Mouse (Mus musculus): ENCODE results near the gene Vwa2. TPM values are rescaled to one million over a fixed set of nuclear protein-coding genes. Genes with fewer than 3 reads are reported as not detected.

Vwa2 gene
- total RNA-seq, 2 experiments from 2014 or later, result not detected

GRCm38 (mm10) chr19:56944826-56945225, 70.8 kb downstream of the Vwa2 start:
- intact Hi-C loops (cut with DNase I), result loop anchor here (5.0 kb wide), 1 partner anchor 62 kb away; the partner anchor contains the start of gene Afap1l2
- DNase-seq, result no peak

DNA sequence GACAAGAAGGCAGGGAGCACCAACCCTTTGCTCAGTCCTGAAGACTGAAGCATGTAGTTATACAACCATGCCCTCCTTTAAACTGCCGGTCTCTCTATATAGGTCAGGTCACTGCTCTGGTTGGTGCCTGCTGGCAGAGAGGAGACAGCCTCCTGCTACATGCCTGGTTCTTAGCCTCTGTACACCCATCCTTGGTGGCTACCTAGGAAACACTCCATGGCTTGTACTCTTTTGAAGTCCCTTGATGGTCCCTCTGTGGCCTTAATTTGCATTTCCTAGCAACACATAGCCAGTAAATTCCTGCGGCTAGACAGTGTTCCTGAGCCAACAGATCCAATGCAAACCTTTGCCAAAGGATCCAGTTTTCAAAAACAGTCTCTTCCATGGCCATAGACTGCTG, 71.6 kb downstream of the Vwa2 start:
- no peak for DNase-seq
- intact Hi-C loops (cut with DNase I), result no loop called here

GRCm38 (mm10) chr19:56946277-56946676, 72.2 kb downstream of the Vwa2 start:
- intact Hi-C loops (cut with DNase I), result no loop called here
- no peak for DNase-seq

DNA sequence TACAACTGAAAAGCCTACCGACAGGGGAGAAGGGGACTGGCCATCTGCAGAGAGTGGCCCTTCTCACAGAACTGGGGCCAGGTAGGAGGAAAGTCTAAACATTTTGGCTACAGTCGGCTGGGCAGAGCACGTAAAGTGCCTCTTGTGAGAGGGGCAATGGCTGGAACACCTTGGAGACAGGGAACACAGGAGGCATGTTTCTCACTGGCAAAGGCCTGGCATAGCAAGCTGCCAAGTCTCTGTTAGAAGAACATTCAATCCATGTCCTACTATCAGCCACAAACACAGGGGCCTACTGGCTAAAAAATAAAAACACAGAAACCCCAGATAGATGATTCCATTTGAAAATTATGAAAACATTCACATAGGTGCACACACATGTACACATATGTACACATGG, 72.7 kb downstream of the Vwa2 start:
- no peak for DNase-seq
- intact Hi-C loops (cut with DNase I), result no loop called here

- intact Hi-C loops (cut with DNase I), result no loop called here
- no peak for DNase-seq
Observed at GRCm38 (mm10) chr19:56947971-56948610, 74.0 kb downstream of the Vwa2 start.

GRCm38 (mm10) chr19:56949868-56950267, 75.8 kb downstream of the Vwa2 start:
- intact Hi-C loops (cut with DNase I), result no loop called here
- no peak for DNase-seq

DNA sequence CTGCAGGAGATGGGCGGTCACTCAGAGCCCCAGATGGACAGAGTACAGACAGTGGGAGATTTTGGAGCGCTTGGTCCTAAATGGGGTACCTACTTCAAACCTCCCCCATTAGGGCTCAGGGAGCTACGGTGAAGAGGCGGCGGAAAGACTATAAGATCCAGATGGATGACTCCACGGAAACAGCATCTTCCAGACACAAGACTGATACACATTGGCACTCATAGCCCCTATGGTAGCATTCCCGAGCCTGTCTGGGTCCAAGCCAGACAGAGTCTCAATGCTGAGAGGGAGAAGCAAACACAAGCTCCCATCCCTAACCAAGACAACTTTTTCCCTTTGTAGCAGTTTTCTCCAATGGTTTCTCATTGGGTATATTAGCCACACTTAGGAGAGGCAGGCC, 76.8 kb downstream of the Vwa2 start:
- intact Hi-C loops (cut with DNase I), result no loop called here
- no peak for DNase-seq

- intact Hi-C loops (cut with DNase I), result no loop called here
- DNase-seq, result no peak
Observed at GRCm38 (mm10) chr19:56953856-56954255, 79.8 kb downstream of the Vwa2 start.

DNA sequence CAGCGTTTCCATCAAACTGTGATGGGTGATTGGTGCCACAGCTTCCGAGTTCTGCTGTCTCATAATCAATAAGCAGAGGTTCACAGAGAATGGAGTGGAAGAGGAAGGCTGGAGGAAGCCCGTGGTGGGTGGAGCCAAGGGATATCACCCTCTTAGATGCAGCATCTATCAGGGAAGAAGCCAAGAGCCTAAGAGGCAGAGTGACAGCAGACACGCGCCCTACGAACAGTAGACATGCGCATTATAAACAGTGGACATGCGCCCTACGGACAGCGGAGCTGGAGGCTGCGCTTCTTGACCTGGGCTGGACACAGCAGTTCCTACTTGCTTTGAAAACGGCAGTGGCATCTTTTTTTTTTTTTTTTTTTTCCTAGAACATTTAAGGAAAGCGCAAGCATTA, 80.8 kb downstream of the Vwa2 start:
- intact Hi-C loops (cut with DNase I), result no loop called here
- no peak for DNase-seq

- intact Hi-C loops (cut with DNase I), result no loop called here
- no peak for DNase-seq
Observed at GRCm38 (mm10) chr19:56955568-56956513, 81.8 kb downstream of the Vwa2 start.

GRCm38 (mm10) chr19:56958011-56958410, 84.0 kb downstream of the Vwa2 start:
- no peak for DNase-seq
- intact Hi-C loops (cut with DNase I), result no loop called here

DNA sequence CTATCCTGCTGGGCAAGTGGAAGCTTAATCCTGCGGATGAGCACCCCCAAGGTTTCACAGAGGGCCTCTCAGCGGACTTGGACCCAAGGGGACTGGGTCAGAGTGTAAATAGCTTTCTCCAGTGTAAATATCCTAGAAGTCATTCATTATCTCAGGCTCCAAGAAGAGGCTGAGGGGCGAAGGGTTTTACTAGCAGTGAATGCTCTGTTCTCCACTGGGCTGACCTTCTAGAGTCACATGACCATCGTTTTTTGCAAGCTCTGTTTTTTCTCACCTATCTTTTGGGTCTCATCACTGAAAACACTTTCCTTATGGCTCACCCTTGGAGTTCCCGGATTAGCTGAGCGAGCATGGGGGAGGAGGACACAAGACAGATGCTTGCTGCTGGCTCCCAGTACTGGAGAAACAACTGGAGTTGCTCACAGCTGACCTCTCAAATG, 84.6 kb downstream of the Vwa2 start:
- intact Hi-C loops (cut with DNase I), result no loop called here
- peak in 1 of 2 experiments; percentile 40 for DNase-seq

DNA sequence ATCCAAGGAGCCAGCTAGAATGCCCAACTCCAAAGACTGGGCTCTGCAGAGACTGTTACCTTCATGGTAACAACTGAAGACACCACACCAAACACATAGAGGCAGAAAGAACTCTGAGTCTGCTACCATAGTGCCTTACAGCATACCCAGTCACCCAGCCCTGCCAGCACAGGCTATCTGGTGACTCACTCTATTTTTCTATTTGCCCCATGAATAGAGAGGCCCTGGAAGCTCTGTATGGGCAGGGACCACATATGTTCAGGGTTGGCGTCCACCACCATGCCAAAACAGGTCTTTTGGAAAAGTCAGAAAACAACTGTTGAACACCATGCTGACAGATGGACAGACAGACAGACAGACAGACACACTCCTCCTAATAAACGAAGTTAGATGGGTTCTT, 85.0 kb downstream of the Vwa2 start:
- intact Hi-C loops (cut with DNase I), result no loop called here
- DNase-seq, result no peak

DNA sequence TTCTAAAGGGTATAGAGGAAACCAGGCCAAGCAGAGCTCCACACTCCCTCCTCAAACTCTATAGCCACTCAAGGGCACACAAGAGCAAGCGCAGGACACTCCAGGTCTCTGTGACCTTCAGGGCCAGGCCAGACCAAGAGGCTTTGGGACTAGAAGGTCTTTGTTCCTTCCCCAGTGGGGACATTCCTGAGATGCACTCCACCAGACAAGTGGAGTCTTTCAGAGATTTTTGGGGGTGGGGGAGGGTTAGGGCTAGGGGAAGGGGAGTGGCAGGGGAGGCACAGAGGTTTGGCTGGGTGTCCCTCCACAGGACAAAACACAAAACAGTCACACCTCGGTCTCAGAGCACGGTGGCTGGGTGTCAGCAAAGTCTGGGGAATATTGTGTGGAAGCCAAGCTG, 85.6 kb downstream of the Vwa2 start:
- no peak for DNase-seq
- intact Hi-C loops (cut with DNase I), result no loop called here

Other genes starting within 250 kb of the Vwa2 start
- gene Adrb1, start 152.1 kb upstream of the Vwa2 start, total RNA-seq (2021), result 10 to 100 TPM; 23.2 to 24.2 TPM
- 10 to 100 TPM; 26.1 to 26.5 TPM for gene Ccdc186, start 52.1 kb upstream of the Vwa2 start, total RNA-seq (2021)
- gene Tdrd1, start 48.0 kb upstream of the Vwa2 start, total RNA-seq (2021), result under 1 TPM in 1 of 2 experiments, not detected in 1; 0.05 TPM
- 1 to 10 TPM; 7.5 to 9.1 TPM for gene Afap1l2, start 134.0 kb downstream of the Vwa2 start, total RNA-seq (2021)

Measured in heart, postnatal 14 days (tissue).